In genomic region chr16:75092471-75093130, GRCm38 (mm10) we compare ENCODE assay signal across 9 mouse cellular contexts.
A peak's percentile ranks its signal among the peaks of the same experiment; 100 is the strongest.
DNase-seq lines count a peak whose midpoint lies in the region; ATAC-seq and TF ChIP-seq lines count a peak whose summit lies in the region.
"Had no signal": no experiment of that assay in that cellular context is flagged by ENCODE, and none has a peak within 500 bp of the region (broad histone marks: within the 10 kb centered on the region; RNA-seq: fewer than 3 reads in every experiment).

No protein-coding gene starts in this region.

- H3K4me2 ChIP-seq in heart, postnatal 0 days (ENCODE audit: low read depth, low read length): peak overlapping the region; percentile 58
- H3K4me2 ChIP-seq in midbrain, embryonic 15.5 days: peak overlapping the region; percentile 64

- ATAC-seq in heart, postnatal 0 days (ENCODE audit: insufficient read depth, low read depth): no peak
- ATAC-seq in midbrain, embryonic 15.5 days (replicated peaks): peak; percentile 86
- no peak for ATAC-seq in erythroblast, adult 5-6 weeks (replicated peaks; ENCODE audit: low FRiP score, poor library complexity, severe bottlenecking)

- H3K9me3 ChIP-seq in heart, postnatal 0 days (replicated peaks; ENCODE audit: control insufficient read depth, low read length): no peaks in the 10 kb centered on the region
- H3K9me3 ChIP-seq in hindbrain, embryonic 10.5 days: no peaks in the 10 kb centered on the region
- no peaks in the 10 kb centered on the region for H3K9me3 ChIP-seq in midbrain, embryonic 15.5 days

- H3K27ac ChIP-seq in heart, postnatal 0 days (ENCODE audit: low read depth): no peak overlapping the region
- no peak overlapping the region for H3K27ac ChIP-seq in hindbrain, embryonic 10.5 days
- H3K27ac ChIP-seq in midbrain, embryonic 15.5 days: peak overlapping the region; percentile 56; the same call in 1 of the 2 replicates
- H3K27ac ChIP-seq: macrophage had no signal

- WGBS in heart, postnatal 0 days: 15% methylated on average over 12 of the region's 12 CpGs
- WGBS in hindbrain, embryonic 10.5 days: 22% methylated on average over 12 of the region's 12 CpGs
- 5% methylated on average over 12 of the region's 12 CpGs for WGBS in midbrain, embryonic 15.5 days

- no peak for TF ChIP-seq EP300 in heart, postnatal 0 days (IDR thresholded peaks at IDR 0.05; ENCODE audit: low read depth)

- no peaks in the 10 kb centered on the region for H3K4me1 ChIP-seq in heart, postnatal 0 days (ENCODE audit: control insufficient read depth, insufficient read depth)
- peaks cover 12% of the 10 kb centered on the region; the same call in 1 of the 2 replicates for H3K4me1 ChIP-seq in hindbrain, embryonic 10.5 days (replicated peaks)
- peaks cover 21% of the 10 kb centered on the region for H3K4me1 ChIP-seq in midbrain, embryonic 15.5 days

- no peak for TF ChIP-seq CTCF in heart, postnatal 0 days (IDR thresholded peaks at IDR 0.05; ENCODE audit: low read depth)

- 0 out of 2 replicates have a peak overlapping the region, but pooled peaks have one; percentile 6 for H3K9ac ChIP-seq in heart, postnatal 0 days (replicated peaks; ENCODE audit: low read depth, low read length)
- H3K9ac ChIP-seq in midbrain, embryonic 15.5 days: peak overlapping the region; percentile 15

- DNase-seq in heart, postnatal 0 days (ENCODE audit: low spot score): no peak
- DNase-seq in heart, adult 8-10 months (ENCODE audit: low spot score): no peak
- peak; percentile 31 for DNase-seq in embryo, embryonic 11 days
- peak; percentile 11 for DNase-seq in hindbrain, embryonic 10.5 days (ENCODE audit: low spot score)
- DNase-seq in urinary bladder, postnatal 14 days (ENCODE audit: low spot score): no peak
- no peak for DNase-seq in lung, postnatal 25 days (ENCODE audit: low spot score)

- H3K4me3 ChIP-seq in heart, postnatal 0 days (ENCODE audit: low read depth, low read length): peak overlapping the region; percentile 31
- H3K4me3 ChIP-seq in hindbrain, embryonic 10.5 days: peak overlapping the region; percentile 31
- peak overlapping the region; percentile 37 for H3K4me3 ChIP-seq in midbrain, embryonic 15.5 days

- H3K27me3 ChIP-seq in heart, postnatal 0 days (ENCODE audit: control insufficient read depth, insufficient read depth, low read length): no peaks in the 10 kb centered on the region
- H3K27me3 ChIP-seq in hindbrain, embryonic 10.5 days (ENCODE audit: insufficient read depth, poor library complexity, severe bottlenecking): peaks cover 3% of the 10 kb centered on the region; the same call in 1 of the 2 replicates
- H3K27me3 ChIP-seq in midbrain, embryonic 15.5 days (replicated peaks): no peaks in the 10 kb centered on the region

- H3K36me3 ChIP-seq in heart, postnatal 0 days (replicated peaks; ENCODE audit: control insufficient read depth, insufficient read depth, low read length): no peaks in the 10 kb centered on the region
- H3K36me3 ChIP-seq in hindbrain, embryonic 10.5 days: no peaks in the 10 kb centered on the region
- H3K36me3 ChIP-seq in midbrain, embryonic 15.5 days (replicated peaks): no peaks in the 10 kb centered on the region

Comparison
In these comparisons a context has a peak if more than half of its experiments do, and no peak if none do; other contexts are left out.
1. DNase-seq: peak in embryo, embryonic 11 days (single experiment) and hindbrain, embryonic 10.5 days (single experiment); none in heart, postnatal 0 days (single experiment), heart, adult 8-10 months (single experiment), urinary bladder, postnatal 14 days (single experiment) and lung, postnatal 25 days (single experiment).
2. Peak in every context shown above with its lines, with median percentiles within 50 percentile points of each other: H3K4me3 ChIP-seq.